Mouse (Mus musculus): ENCODE measurements at regions not wholly inside any gene's neighbourhood (a gene's known extent, or its start where the extent isn't known, plus 50 kb on each side); places are given as distances from the start of the nearest gene placed in this dataset.

GRCm38 (mm10) chr5:17208554-17209283, 164.3 kb upstream of the Speer4f2 start:
- no peak for DNase-seq

GRCm38 (mm10) chr5:17210723-17211245, 162.2 kb upstream of the Speer4f2 start:
- DNase-seq: no peak

- DNase-seq: peak; percentile 8
These were observed 149.4 kb upstream of the Speer4f2 start for GRCm38 (mm10) chr5:17223542-17223941.

DNA sequence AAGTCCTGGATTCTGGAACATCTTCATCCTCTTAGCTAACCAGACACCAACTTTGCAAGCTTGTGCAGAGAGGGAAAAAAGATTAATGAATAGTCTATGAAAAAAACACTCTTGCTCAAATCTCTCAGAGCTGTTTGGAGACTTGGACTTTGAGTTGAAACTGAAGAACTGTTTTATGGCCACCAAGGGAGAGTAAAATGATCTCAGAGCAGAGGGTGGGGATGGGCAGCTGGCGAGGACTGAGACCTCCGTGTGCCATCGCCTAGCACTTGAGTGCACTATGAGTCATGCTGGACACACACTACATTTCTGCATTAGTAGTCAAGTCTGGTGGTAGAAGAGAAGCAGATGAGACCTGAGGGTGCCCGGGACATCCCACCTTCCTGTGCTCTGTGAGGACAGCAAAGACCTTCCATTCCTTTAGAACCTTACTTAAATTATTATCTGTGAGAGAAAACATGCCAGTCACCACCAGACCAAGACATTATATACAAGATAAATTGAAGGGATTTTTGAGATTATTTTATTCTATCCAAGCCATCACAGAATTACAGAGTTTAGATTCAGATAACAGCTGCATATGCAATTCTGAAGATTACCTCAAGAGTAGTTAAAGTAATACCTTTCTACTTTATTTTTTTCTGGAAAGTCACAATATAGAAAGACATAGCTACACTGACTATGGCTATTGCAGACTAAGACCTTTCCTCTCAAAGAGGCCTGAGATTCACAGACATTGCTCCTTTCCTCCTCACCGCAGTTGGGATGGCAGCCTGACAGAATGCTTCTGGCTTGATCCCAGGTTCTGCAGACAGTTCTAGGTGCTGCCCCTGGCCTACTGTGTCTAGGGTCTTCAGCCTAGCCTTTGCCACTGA, 125.0 kb upstream of the Speer4f2 start:
- no peak for DNase-seq

GRCm38 (mm10) chr5:17260541-17261325, 112.2 kb upstream of the Speer4f2 start:
- no peak for DNase-seq

GRCm38 (mm10) chr5:17262126-17262525, 110.9 kb upstream of the Speer4f2 start:
- DNase-seq: no peak

GRCm38 (mm10) chr5:17271153-17271552, 101.8 kb upstream of the Speer4f2 start:
- DNase-seq: no peak

DNA sequence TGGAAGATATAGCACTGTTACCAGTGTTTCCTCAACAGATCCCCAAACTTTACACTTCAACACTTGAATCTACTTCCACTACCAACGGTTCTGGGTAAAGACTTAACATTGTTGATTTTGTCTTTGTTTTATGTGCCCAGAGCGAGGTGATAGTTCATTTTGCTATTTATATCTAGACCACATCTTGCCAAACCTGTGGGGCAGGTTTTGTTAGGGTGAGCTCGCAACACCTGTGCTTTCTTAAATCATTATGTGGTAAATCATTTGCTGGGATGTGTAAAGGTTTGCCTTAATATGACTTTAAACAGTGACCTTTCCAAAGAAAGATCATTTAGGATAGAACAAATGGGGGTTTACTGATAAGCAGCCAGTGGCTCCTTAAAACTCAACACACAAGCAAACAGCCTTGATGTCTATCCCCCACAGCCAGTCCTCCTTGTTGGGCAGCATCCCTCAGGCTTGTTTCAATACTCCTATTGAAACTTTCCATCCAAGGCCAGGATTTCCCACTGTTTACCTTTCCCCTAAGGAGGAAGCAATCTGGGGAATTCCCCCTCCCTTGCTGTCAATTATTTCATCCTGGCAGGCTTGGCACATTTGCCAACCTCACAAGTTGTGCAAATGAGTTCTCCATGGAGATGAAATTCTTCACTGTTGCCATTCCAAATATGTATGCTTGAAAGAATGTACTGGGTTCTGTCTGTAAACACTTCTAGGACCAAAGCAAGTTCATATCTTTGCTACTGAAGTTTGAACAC, 101.1 kb upstream of the Speer4f2 start:
- peak; percentile 41 for DNase-seq

GRCm38 (mm10) chr5:17275346-17275745, 97.6 kb upstream of the Speer4f2 start:
- DNase-seq: no peak

GRCm38 (mm10) chr5:17276782-17277578, 96.0 kb upstream of the Speer4f2 start:
- no peak for DNase-seq

DNA sequence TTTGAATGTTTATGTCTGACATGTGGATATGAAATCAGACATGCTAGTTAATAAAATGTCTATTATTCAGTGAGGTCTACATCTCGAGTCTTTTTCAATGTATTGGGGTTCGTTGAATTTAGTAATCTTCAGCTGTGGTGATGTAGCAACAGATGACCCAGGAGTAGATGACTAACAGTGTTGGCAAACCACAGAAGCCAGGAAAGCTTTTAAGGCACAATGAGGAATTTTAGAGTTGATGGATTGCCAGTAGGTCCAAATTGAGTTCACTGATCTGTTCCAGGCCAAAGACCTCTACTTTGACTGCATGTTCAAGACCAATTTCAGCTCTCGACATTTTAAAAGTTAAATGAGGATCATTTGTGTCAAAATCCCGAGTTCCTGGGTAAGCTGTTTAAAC, 92.8 kb upstream of the Speer4f2 start:
- DNase-seq: no peak

- no peak for DNase-seq
These were observed 92.0 kb upstream of the Speer4f2 start for GRCm38 (mm10) chr5:17280951-17281350.

GRCm38 (mm10) chr5:17289028-17289427, 84.0 kb upstream of the Speer4f2 start:
- DNase-seq: no peak

DNA sequence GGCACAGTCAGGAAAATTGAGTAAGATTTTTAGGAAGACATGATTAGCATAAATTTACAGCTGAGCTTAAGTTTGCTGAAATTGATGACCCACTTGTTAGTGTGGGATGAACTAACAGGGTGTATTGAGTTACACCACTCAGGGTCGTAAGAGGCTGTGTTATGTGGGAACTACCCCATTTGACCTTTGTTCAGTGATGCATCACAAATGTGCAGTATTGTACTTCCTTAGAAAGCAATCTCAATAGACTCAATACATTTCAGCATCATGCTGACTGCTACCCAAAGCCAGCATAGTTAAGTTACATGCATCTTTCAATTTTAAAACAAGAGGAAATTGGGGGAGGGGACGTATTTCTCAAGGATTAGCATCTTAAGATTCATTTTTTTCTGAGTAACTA, 80.4 kb upstream of the Speer4f2 start:
- DNase-seq: no peak

DNA sequence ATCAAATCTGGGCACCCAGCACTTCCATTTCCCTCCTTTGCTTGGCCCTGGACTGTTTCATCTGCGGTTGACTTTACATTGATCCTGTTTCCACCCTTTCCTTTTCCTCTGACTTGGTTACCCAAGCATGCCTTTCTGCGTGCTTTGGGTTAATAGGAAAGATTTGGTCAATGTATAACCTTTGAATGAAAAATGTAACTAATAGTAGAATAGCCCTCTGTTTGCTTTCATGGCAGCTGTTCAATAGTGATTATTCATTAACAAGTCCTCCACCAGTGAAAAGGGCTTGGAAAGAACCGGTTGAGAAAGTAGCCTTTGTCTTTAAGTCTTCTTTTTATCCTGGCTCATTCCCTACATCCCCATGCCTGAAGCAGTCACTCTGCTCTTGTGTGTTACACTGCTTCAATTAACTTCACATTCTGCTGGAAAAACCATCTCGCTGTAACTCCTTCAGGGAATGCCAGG, 76.4 kb upstream of the Speer4f2 start:
- DNase-seq: no peak

- DNase-seq: no peak
These were observed 73.1 kb upstream of the Speer4f2 start for GRCm38 (mm10) chr5:17299846-17300245.

GRCm38 (mm10) chr5:17321501-17321900, 51.5 kb upstream of the Speer4f2 start:
- no peak for DNase-seq

Data from lung, postnatal 14 days (tissue).